Mouse (Mus musculus) thymus, postnatal 14 days (tissue): ENCODE data around the gene Olfml1.
A peak's percentile ranks its signal among the peaks of the same experiment; 100 is the strongest.

Experiments used
- DNase-seq: peaks from one replicate; pipeline ENCODE4 v3.0.0; 2021

Gene Olfml1

DNA sequence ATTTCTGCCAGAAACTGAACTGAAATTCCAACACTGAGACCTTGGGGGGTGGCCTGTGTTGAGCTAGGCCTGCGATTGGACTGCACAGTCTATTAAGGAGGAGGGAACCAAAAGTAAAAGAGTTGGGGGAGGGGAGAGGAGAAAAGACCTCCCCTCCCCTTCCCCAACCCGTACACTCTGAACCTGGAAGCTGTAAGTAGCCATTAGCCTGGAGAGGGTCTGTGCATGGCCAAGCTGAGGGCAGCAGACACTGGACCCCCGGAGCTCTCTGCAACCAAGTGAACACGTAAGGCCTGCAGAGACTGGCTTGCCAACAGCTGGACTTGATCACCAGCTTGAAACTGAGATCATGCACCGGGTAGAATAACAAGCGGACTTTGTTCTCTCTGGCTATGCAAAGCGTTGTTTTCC, at the start of gene Olfml1:
Olfml1 (plus strand) TSS at position 186 of the 411 bp plus-strand sequence.
- no peak for DNase-seq

GRCm38 (mm10) chr7:107519256-107520025, 47.8 kb upstream of the Olfml1 start:
- DNase-seq, result no peak

DNA sequence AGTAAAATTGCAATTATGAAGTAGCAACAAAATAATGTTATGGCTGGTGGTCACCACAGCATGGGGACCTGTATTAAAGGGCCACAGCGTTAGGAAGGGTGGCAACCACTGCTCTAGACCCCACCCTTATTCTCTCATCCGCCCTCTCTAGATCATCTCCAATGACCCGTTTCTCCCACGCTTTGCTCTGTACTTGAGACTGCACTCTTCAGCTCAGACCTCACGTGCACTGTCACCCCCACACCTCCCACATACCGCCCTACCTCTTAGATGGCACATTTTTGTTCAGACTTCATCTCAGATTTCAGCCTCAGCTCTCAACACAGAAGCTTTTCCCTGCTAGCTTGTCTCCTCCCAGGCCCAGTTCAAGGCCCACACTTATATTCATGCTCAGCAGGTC, 45.8 kb upstream of the Olfml1 start:
- no peak for DNase-seq

- DNase-seq, result peak; percentile 7
Measured at GRCm38 (mm10) chr7:107526299-107526698, 40.9 kb upstream of the Olfml1 start.

DNA sequence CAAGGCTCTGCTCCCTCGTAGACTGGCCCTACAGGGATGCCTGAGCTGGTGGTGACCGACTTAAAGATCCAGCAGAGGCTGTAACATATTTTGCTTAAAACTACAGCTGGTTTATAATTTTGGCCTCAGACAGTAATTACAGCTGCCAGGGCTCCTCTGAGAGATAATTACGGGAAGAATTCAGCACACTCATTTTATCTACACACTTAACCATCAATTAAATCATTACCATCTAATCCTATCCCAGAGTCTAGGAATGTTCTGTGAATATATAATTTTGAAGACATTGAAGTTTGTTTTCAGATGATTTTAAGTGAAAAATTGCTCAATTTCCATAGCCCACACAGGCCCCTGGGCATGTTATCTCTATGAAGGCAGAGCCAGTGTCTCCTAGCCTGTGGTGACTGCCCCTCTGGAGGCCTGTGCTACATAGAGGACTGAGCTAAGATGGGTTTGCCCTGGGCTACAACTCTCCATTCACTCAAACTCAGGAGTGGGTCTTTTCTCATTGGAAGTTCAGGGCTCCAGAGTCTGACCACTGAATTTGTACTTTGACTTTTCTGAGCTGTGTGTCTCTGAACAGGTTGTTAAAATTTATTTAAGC, 39.0 kb upstream of the Olfml1 start:
- DNase-seq, result no peak

- DNase-seq, result no peak
Measured at GRCm38 (mm10) chr7:107529364-107529763, 37.9 kb upstream of the Olfml1 start.

DNA sequence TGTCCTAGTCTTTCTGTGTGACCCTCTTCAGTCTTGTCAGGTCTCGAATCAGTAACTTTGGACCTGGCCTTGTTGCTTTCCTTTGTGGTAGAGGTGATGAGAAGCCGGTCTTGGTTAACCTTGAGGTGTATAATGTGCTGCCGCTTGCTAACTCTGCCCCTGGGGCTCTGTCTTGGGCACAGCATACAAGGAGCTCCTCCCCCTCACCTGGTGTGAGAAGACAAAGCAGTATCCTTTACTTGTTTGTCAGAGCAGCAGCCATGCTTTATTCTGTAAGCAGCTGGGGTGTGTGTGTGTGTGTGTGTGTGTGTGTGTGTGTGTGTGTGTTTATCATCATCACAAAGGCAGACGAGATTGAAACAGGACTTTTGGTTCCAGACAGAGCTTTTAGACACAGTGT, 31.9 kb upstream of the Olfml1 start:
- DNase-seq, result no peak

DNA sequence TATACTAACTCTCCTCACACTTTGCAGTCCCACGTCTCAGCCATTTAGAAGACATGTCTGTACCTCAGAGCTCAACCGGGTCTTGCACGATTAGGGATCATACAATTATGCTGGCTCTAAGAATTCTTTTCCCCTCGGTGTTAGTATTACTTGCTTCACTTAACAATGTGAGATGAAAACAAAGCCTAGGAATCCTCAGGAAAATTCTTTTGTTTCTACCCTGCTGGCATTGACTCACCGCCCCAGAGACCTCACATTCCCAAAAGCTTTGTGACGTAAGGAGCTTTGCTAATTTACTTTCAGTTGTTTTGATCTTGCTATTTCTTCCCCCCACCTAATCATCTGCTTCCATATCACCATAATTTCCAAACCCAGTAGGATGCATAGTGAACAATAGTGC, 30.7 kb upstream of the Olfml1 start:
- DNase-seq, result no peak

DNA sequence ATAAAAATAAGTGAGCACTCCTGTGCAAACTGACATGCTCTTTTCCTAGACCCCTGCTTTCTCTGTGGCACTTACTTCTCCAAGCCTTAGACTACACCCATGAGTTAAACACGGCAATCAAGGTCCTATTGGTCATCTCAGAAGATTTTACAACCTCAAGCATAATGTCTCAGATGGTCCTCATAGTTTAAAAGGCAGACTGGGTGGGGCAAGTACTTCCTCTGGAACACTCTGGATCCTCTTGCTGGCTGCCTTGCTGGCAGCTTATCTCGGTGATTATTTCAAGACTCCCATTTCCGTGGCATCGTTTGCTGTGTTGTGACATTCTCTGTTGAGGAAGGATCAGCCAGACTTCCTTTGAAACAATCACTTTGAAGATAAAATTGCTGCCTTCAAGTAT, 27.2 kb upstream of the Olfml1 start:
- no peak for DNase-seq

GRCm38 (mm10) chr7:107545011-107545410, 22.2 kb upstream of the Olfml1 start:
- DNase-seq, result no peak

DNA sequence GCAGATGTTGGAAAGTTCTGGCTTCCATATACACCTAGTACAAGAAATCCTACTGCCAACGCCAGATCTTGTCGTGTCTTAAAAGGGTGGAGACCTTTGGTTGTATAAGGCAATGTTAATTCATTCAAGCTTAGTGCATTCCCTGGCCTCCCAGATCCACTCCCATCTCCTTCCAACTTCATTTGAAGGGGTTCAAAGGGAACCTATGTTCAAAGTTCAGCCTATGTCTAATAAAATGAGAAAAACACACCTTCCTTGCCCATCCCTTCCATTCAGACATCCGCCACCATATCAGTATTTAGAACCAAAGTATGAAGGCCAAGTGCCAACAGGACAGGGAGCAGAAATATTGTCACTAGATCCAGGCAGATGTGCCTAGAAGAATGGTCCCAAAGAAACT, 19.4 kb upstream of the Olfml1 start:
- no peak for DNase-seq

DNA sequence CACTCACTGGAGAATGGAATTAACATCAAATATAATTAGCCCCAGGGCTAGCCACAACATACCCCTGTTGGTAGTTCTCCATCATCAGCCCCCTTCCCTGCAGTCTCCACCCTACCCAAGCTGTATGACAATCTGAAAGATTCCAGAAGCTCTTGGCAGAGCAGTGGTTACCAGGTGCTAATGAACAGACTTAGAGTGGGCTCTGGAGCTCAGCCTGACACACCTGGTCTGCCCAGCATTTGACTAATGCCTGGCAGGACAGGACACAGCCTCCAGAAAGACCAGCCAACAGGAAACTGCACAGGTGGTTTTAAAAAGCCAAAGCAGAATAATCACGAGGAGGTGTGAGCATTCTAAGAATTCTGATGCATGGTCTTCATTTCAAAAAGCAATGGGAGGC, 13.8 kb upstream of the Olfml1 start:
- no peak for DNase-seq

GRCm38 (mm10) chr7:107555906-107556305, 11.3 kb upstream of the Olfml1 start:
- DNase-seq, result peak; percentile 30

- DNase-seq, result no peak
Measured at GRCm38 (mm10) chr7:107560675-107561074, 6.6 kb upstream of the Olfml1 start.

DNA sequence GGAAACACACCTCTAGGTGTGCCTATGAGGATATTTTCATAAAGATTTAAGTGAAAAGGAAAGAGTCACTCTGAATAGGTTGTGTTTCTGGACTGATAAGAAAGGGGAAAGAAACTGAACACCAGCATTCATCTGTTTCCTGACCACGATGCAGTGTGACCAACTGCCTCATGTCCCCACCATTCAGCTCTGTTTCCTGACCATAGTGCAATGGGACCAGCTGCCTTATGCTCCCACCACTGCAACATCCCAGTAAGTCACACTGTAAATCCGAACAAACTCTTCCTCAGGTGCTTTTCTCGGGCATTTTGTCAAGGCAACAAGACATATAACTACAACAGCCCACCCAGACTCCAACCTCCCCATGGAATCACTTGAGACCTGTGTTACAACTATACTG, 5.7 kb upstream of the Olfml1 start:
- no peak for DNase-seq

DNA sequence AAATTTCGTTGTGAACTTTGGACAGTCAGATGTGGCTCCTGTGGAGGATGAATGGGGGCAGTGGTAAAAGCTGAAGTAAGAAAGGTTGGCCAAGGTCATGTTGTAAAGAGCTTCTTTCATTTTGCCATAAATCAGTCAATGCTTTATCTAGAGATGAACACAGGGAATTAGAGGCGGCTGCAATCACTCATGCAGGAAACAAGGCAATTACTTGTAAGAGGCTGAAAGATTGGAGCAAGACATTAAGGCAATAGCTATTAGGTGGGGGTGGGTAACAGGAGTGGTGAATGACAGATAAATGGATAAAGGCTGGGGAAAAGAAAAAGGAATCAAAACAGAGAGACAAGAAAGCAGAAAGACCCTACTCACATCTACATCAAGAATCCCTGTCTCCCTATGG, 3.5 kb upstream of the Olfml1 start:
- no peak for DNase-seq

GRCm38 (mm10) chr7:107567674-107568073, 428 bp downstream of the Olfml1 start:
- DNase-seq, result no peak

GRCm38 (mm10) chr7:107568971-107569370, 1.7 kb downstream of the Olfml1 start:
- DNase-seq, result no peak

DNA sequence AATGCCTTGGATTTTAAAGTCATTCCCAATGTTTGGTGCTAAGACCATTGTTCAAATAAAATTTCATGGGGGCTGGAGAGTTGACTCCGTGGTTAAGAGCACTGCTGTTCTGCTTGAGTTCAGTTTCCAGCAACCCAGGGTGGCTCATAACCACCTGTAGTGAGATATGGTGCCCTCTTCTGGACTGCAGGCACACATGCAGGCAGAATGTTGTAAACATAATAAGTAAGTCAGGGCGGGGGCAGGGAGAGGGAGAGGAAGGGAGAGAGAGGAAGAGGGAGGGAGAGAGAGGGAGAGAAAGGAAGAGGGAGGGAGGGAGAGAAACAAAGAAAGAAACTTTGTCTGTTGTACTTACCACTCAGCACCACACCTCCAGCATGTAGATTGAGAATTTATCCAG, 6.6 kb downstream of the Olfml1 start:
- DNase-seq, result peak; percentile 11

DNA sequence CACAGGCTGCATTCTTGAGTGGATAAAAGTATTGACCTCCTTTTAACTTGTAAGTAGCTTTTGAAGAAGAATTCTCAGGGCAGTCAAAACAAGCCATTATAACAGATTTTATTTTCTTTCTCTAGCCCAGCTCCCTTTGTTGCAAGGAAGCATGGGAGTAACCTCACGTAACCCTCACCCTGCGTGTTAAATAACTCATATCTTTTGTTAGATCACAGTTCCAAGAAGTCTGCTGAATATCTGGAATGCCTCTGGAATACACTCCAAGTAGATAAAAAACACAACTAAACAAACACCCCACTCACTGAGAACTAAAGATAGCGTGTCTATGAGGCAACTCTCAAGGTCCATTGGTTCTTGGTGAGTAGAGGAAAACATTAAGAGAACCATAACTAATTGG, 7.0 kb downstream of the Olfml1 start:
- no peak for DNase-seq

DNA sequence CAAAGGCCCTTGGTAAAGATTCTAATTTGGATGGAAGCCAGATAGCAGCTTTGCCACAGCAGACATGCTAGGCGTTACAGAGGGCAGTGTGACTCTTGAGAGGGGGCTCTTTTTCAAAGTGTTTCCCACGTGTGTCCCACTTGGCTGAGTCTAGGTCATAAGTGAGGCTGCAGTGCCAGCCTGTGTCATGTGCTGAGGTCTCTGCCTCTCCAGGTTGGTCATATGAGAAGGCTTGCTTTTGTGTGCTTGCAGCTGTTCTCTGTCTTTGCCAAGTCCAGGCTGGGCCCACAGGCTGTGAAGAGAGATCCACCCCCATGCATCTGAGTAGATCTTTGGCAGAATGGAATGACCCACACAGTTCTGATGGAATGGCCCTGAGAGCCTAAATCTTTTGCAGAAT, 25.4 kb downstream of the Olfml1 start:
- DNase-seq, result no peak

- DNase-seq, result no peak
Measured at GRCm38 (mm10) chr7:107593904-107594303, 26.7 kb downstream of the Olfml1 start.

GRCm38 (mm10) chr7:107594325-107594856, 27.1 kb downstream of the Olfml1 start:
- DNase-seq, result peak; percentile 57

- peak; percentile 87 for DNase-seq
Measured at GRCm38 (mm10) chr7:107594857-107595402, 27.7 kb downstream of the Olfml1 start, which contains the start of gene Ppfibp2. Ppfibp2 (plus strand) TSS chr7:107595207.
